Mouse (Mus musculus) R1 (cell line): Measurements from ENCODE around the gene Fbxo42.
"Not testable (repeated sequence)": the region's sequence is repeated elsewhere in the genome, so short reads cannot be mapped to it uniquely, and the experiment has no call there.

Experiments used
- DNase-seq: peaks from one replicate; pipeline ENCODE4 v3.0.0-alpha.2; 2018; ENCODE audit warnings: low read depth, low spot score

Gene Fbxo42

DNA sequence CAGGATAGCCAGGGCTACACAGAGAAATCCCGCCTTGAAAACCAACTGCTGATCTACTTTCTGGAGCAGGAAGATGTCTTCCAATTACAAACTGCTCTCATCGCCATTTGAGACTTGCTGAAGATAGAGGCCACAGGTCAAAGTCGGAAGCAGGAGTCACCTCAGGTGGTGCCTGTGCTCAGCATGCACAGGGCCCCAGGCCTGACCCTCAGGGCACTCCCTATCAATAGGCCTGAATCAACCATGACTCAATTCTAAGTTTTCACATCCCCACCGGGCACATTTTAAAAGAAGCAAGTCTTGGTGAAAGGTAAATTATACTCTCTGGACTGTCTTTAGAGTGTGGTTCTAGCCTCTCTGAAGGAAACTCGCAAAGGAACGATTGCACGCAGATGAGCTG lies 11.6 kb upstream of the Fbxo42 start:
- DNase-seq = no peak

DNA sequence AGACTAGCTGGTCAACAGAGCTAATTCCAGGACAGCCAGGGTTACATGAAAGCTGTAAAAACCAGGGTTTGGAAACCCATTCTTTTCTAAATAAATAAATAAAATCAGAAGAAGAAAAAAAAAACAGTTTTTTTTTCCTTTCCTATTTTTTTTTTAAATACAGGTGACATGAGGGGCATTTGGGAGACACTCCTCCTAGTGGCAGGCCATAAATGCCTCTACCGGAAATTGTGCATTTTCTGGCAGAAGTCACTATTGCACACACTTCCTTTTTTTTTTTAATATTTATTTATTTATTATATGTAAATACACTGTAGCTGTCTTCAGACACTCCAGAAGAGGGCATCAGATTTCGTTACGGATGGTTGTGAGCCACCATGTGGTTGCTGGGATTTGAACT lies 10.0 kb upstream of the Fbxo42 start:
- not testable (repeated sequence) for DNase-seq

DNA sequence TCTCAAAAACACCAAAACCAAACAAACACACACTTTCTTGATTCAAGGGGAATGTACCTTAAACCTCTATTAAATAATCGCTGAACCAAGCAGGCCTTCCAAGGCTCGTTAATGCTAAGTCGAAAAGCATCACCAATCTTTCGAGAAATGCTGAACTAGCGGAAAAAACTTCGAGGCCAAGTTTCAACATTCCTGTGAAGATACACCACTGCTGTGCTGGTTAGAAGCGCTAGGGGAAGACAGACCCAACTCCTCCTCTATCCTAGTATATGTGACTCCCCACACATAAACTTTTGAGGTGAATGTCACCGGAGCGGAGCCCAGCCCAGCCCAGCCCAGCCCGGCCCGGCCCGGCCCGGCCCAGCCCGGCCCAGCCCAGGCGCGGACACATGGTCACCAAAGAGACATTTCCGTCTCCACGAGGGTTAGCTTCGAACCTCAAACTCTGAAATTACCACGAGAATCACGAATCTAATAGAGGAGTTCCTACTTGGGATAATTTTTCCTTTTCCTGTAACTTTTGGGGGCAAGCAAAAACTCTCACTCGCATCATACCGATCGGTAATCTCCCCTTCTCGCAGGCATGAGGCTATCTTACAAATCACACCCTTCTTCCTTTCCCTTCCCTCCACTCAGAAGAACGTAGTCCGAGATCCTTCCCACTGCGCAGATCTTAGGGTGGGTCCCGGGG lies 9.1 kb upstream of the Fbxo42 start:
- peak; percentile 57 for DNase-seq

DNA sequence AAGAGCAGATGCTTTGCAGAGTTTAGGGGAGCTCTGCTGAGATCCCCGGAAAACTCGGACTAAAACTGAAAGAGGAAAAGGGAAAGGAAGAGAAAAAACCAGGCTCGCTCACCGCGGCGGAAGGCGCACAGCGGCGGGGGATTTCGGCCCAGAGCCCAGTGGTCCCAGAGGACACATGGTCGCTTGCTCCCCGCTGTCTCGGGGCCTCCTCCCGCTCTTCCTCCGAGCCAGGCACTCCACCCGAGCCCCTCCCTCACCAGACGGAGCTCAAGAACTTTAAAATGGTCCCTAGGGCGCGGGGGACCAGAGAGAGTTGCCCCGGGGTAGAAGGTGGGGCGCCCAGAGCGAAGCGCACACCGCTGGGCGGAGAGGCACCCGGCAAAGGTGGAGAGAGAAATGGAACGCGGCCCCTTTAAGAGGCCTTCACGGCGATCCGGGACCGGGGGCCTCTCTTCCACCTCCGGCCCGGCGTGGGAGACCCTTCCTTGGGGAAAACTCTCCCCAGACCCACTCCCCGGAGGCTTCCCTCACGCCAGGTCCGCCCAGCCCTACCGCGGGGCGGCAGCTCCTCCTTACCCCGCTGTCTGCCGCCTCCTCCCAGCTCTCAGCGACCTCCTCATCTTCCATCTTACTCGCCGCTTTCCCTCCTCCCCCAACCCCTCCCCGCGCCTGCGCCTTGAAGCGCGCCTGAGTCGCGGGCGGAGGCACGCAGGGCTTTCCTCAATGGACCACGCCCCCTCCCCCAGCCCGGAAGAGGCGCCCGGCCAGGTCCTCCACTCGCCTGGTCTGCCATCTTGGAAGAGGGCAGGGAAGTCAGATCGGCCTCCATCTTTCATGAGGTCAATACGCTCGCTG lies 8.4 kb upstream of the Fbxo42 start, which contains the start of gene Szrd1:
TSS of gene Szrd1 (minus strand) at position 660 of the 855 bp plus-strand sequence.
- DNase-seq = peak; percentile 100

DNA sequence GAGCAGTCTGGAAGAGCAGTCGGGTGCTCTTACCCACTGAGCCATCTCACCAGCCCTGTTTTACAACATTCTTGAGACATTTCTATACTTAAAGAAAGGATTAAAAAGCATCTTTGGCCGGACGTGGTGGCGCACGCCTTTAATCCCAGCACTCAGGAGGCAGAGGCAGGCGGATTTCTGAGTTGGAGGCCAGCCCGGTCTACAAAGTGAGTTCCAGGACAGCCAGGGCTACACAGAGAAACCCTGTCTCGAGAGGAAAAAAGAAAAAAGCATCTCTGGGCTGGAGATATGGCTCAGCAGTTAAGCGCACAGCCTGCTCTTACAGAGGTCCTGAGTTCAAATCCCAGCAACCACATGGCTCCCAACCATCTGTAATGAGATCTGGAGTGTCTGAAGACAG lies 7.4 kb upstream of the Fbxo42 start:
- not testable (repeated sequence) for DNase-seq

DNA sequence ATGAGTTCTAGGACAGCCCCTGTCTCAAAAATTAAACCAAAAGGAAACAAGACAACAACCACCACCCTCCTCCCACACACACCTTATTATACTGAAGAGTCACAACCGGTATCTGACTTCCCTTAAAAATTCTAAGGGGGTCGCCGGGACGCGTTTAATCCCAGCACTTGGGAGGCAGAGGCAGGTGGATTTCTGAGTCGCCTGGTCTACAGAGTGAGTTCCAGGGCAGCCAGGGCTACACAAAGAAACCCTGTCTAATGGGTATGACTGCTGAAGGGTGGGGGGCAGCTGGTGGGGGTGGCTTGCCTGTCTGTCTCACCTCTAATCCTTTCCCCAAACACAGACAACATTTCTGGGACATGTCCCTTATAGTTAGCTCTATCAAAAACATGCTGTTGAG lies 6.7 kb upstream of the Fbxo42 start:
- no peak for DNase-seq

DNA sequence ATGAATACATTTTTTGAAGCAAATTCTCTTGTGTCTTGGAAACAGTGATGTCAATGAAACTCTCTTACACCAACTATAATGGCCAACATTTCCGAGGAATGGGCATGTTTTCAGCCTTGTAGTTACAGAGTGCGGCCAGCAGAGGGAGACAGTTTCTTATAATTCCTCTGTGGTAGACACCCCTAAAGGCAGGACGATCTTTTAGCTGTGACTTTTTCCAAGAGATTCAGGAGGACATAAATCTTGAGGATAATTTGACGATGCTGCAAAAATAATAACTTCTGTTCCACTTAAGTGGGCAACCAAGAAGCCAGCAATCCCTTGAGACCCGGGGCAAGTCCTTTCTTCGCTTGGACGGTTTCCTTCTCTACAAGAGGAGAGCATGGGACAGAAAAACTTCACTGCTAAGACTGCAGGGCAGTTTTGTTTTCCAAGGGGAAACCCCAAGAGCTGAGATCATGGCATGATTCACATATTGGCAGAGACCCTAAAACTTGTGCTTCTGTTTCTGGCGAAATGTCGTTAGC lies 5.4 kb upstream of the Fbxo42 start:
- DNase-seq = peak; percentile 84

DNA sequence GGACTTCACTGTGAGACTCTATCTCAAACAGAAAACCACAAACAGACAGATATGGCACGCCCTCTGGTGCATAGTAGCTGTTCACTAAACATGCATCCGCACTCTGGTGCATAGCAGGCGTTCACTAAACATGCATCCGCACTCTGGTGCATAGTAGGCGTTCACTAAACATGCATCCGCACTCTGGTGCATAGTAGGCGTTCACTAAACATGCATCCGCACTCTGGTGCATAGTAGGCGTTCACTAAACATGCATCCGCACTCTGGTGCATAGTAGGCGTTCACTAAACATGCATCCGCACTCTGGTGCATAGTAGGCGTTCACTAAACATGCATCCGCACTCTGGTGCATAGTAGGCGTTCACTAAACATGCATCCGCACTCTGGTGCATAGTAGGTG lies 2.6 kb upstream of the Fbxo42 start:
- not testable (repeated sequence) for DNase-seq

DNA sequence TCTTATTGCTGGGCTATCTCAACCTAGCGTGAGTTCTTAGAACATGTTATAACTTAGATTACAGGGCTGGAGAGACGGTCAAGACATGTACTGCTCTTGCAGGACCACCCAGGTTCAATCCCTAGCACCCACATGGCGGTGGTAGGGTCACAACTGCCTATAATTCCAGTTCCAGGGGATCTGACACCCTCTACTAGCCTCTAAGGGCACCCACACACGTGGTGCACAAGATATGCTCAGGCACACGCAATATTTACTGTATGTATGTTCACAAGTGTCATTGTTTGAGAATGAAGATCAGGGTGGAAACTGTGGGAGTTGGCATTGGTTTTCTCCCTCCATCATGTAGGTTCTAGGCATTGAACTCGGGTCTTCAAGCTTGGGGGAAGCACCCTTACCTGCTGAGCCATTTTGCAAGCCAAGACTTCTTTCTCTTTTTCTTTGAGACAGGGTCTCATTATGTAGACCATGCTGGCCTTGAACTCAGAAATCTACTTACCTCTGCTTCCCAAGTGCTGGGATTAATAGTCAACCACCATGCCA lies 1.2 kb upstream of the Fbxo42 start:
- DNase-seq = peak; percentile 30

DNA sequence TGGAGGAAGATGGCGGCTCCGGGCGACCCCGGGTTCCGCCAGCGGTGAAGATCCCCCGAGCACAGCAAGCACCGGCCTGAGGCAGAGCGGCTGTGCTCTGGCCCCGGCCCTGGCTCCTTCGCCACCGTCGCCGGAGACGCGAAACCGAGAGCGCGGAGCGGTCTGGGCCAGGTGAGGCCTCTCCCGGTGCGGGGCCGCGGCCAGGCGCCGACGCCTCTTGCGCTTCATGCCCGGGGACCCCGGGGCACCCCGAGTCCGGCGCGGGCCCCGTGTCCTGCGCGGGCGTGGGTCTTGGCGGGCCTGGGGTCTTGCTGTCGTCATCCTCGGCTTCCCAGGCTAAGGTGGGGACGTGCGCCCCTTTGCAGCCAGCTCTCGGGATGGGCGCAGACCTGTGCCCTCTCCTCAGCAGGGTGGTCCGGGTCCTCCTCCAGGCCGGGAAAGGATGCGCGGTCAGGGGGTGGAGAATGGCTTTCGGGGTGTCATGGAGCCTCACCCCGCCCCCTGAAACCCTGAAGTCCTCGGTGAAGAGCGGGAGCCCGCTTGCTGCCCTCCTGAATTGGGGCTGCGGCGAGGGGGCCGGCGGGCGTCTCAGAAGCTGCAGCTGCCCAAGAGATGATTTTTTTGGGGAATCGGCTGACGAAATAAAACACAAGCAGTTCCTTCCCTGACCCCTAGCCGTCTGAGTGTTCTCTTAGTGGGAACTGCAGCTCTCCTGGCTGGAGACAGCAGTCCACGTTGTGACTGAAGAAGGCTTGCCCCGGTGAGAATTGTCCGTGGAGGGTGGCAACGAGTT lies 492 bp downstream of the Fbxo42 start:
- DNase-seq = peak; percentile 61

DNA sequence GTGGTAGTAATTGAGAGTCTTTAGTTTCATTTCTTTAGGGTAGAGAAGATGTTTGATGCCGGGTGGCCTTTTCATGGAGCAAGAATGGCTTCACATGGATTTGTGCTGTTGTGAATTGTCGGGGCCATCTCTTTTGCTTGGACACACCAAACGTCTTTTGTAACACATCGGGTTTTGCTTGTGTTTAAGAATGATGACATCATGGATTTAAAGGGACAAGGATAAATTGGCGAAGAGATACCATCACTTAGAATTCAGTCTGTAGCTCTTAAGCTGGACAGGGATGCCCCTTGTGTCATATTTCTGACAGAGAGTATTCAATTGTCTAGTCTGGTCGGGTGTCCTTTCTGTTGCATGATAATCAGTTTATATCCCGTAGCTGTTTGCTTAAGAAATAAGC lies 1.4 kb downstream of the Fbxo42 start:
- no peak for DNase-seq

DNA sequence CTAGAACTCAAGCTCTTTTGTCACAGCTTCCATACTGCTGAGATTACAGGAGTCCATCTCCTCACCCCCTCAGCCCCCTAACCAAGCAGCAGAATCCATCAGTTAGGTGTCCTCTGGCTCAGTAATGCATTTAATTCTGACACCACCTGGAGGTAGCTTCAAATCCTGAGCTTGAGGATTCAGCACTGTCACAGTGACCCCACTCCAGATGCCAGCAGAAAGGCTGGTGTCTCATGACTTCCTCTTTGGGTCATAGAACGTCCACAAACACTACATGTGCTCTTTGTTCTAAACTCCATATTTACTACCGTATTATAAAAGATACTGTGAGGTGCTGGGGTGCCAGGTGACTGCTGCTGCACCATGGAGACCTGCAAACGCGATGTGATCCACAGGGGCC lies 9.8 kb downstream of the Fbxo42 start:
- DNase-seq = no peak

DNA sequence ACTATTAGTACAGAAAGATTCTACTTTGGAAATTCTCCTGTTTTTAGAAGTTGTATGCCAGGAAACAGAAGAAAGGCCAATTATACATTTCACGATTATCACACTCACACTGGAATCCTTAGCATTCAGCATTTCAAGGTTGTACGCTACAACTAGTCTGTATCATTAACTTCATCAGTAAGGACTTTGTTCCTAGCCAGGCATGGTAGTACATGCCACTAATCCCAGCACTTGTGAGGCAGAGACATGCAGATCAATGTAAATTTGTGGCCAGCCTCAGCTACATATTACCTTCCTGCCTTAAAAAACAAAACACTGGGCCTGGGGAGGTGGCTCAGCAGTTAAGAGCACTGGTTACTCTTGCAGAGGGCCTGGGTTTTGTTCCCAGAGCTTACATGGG lies 10.9 kb downstream of the Fbxo42 start:
- DNase-seq = no peak

DNA sequence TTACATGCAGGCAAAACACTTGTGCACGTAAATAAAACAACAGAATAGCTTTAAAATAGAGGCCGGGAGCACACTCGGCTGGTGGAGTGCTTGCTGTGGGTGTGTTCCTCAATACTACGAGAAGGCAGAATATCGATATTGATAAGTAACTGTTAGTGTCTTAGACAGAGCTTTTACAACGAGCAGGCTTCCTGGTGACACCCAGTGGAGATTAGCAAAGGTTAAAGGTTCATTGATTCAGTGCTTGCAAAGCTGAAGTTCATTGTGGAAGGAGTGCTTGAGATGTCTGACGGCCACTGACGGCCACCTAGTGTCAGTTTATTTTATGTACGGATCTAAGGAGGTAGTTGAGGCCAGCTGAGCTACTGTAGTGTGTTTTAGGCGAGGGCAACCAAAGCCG lies 11.4 kb downstream of the Fbxo42 start:
- DNase-seq = no peak

DNA sequence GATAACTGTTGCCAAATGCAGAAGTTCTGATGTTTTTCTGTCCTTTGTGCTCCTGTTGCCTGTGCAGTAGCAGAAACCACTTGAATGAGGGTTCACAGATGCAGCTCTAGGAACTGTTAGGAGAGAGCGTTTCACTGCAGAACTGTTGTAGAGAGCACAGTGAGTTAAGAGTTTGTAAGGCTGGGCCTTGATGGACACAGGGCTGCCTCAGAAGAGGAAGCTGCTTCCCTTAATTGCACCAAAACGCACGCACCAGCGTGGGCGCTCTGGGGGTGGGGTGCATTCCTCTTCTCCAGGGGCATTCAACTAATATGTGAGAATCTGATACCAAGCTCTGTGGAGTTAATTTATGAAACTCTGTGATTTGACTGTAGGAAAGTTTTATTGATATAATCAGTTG lies 12.0 kb downstream of the Fbxo42 start:
- no peak for DNase-seq

DNA sequence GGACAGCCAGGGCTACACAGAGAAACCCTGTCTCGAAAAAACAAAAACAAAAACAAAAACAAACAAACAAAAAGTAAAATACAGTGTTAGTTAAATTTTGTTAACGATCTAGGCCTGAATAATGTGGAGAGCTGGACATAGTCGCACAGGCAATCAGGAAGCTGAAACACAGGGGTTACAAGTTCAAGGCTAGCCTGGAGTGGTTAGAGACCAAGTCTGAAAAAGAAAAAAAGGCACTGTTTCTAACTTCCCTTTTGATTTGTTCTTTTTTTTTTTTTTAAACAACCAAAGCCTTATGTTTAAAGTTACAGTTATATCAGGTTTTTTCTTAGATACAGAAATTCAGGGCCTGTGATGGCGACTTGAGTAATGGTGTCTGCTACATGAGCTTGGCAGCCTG lies 12.5 kb downstream of the Fbxo42 start:
- no peak for DNase-seq

DNA sequence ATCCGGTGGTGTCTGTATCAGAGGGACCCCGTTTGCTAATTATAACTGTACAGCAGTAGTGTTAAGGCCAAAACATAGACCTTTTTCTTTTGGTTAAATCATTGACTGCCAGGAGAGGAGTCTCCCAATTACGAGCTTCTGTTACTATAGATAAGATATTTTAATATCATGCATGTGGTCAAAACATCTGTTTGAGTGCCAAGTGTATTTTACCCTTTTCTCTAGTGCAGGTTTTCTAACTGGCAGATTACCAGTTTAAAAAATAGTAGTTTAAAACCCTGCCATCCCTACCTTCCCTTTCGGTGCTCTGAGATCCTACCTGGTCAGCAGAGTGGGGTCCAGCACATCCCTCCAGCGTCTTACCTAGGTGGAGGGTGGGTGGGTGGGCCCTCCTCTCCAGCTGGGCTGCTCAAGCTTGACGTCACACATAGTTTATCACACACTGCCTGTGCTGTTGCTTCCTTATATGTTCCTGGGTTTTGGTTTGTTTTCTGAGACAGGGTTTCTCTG lies 14.0 kb downstream of the Fbxo42 start:
- no peak for DNase-seq

DNA sequence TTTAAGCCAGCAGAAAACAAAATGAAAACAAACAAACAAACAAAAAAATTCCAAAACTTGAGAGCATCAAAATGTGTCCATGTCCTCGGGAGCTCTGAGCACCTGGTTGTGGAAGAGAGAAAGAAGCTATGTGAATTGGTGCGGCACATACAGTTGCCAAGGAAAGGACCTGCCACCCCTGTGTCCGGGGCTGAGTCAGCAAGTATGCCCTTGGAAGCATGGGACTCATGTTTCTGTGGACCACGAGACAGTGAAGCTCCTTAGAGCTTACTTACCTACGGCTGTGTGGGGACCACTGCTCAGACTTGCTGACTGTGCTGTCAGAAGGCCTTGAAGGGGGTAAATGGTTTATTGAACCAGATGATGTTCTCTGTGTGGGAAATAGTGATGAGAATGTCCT lies 16.0 kb downstream of the Fbxo42 start:
- DNase-seq = no peak

DNA sequence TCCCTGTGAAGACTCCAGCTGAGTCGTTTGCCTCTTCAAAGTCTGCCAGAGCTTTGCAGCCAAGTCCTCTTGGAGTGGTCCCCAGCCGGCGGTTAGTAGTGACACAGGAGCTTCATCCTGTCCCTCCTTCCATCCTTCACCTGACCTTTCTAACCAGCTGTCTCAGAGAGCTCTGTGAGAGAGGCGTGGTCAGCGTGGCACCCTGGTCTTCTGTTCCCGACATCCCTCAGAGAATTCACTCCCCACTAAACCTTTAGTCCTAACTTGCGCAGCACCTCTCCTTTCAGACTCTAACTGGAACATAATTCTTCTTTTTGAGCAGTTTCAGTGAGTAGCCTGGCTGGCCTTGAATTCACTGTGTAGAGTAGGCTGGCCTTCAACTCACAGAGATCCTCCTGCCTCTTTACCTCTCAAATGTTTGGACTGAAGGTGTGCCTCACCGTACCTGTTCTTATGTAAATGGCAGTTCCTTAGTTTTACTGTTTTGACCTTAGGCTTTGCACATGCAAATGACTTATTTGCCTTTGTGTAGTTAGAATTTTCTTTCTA lies 18.1 kb downstream of the Fbxo42 start:
- DNase-seq = peak; percentile 98

DNA sequence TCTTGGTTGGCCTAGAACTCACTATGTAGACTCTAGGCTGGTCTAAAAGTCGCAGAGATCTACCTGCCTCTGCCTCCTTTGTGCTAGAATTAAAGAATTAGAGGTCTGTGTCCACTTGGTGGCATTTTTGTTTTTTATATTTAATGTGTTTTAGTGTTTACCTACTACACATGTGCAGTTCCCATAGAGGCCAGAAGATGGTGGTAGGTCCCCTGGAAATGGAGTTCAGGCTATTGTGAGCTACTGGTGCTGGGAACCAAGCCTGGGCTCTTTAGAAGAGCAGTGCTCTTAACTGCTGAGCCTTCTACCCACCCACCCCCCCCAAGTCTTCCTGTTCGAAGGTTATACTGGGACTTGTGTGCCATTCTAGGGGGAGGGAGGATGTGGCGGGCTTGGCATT lies 19.4 kb downstream of the Fbxo42 start:
- peak; percentile 81 for DNase-seq

DNA sequence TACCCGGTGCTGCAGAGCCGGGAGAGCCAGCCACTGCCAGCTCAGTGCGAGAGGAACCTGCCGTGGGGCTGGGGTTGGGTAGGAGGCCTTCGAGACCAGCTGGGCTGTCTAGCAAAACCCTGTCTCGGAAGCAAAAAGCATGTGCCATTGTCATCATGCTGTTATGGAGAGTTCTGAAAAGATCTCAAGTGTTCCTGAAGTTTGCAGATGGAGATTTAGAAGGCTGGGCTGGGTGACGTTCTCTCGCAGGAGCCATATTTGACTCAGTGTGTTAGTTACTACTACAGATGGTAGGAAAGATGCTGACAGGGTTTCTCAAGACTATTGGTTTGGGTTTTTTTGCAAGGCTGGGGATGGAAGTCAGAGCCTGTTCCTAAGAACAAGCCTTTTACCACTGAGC lies 24.4 kb downstream of the Fbxo42 start:
- no peak for DNase-seq
